Mouse (Mus musculus) thymus, adult 2 months (tissue): ENCODE measurements around the gene Hoxa4. TPM values are rescaled to one million over a fixed set of nuclear protein-coding genes. Genes with fewer than 3 reads are reported as not detected.

Experiments
- DNase-seq: peaks from one replicate; pipeline ENCODE4 v3.0.0; 2021
- H3K27ac ChIP-seq: fragments of 200-500 bp; 2 replicates; pipeline ENCODE4 v1.5.1; 2012; ENCODE audit warnings: low read length, control low read depth; ENCODE audit not compliant: control insufficient read depth, insufficient read depth
- H3K27me3 ChIP-seq: fragments of 200-500 bp; 2 replicates; pipeline ENCODE4 v1.6.1; 2012; ENCODE audit warnings: mild to moderate bottlenecking, low read length, moderate library complexity, mixed read lengths; ENCODE audit not compliant: control insufficient read depth, insufficient read depth
- H3K36me3 ChIP-seq: fragments of 200-500 bp; 2 replicates; pipeline ENCODE4 v1.6.1; 2012; ENCODE audit warnings: mild to moderate bottlenecking, low read length, moderate library complexity; ENCODE audit not compliant: control insufficient read depth, insufficient read depth
- H3K4me1 ChIP-seq: fragments of 200-500 bp; replicated peaks from 2 replicates; pipeline ENCODE4 v1.6.1; 2012; ENCODE audit warnings: low read length; ENCODE audit not compliant: control insufficient read depth, insufficient read depth
- H3K4me3 ChIP-seq: fragments of 200-500 bp; 2 replicates; pipeline ENCODE4 v1.5.1; 2012; ENCODE audit warnings: mild to moderate bottlenecking, low read length, control low read depth, moderate library complexity; ENCODE audit not compliant: control insufficient read depth, insufficient read depth
- CTCF ChIP-seq: fragments of 200-500 bp; IDR thresholded peaks from 2 replicates; pipeline ENCODE4 v1.5.1; 2012; ENCODE audit warnings: mild to moderate bottlenecking, control low read depth, low read length, moderate library complexity, borderline replicate concordance; ENCODE audit not compliant: control insufficient read depth, poor library complexity, insufficient read depth; ENCODE audit errors: extremely low read depth
- POLR2A ChIP-seq: fragments of 200-500 bp; IDR thresholded peaks from 2 replicates; pipeline ENCODE4 v1.6.1; 2012; ENCODE audit warnings: mild to moderate bottlenecking, low read length, control low read depth, moderate library complexity; ENCODE audit not compliant: control insufficient read depth, poor library complexity, insufficient read depth; ENCODE audit errors: extremely low read depth
- WGBS: fragments of 180-500 bp; shearing (Covaris S2); methylation state at CpG from one replicate; pipeline ENCODE4 v1.1.7; 2018; 5-methylcytosine and 5-hydroxymethylcytosine counted together
- polyA plus RNA-seq: library from polyadenylated mRNA; depleted of rRNA; stranded (reverse); fragments of >200 nt; gene quantifications from 2 replicates; pipeline ENCODE4 v1.2.3, GENCODE M21; 2012

The Hoxa4 gene
- polyA plus RNA-seq, 1 experiment: 1.5 TPM

DNA sequence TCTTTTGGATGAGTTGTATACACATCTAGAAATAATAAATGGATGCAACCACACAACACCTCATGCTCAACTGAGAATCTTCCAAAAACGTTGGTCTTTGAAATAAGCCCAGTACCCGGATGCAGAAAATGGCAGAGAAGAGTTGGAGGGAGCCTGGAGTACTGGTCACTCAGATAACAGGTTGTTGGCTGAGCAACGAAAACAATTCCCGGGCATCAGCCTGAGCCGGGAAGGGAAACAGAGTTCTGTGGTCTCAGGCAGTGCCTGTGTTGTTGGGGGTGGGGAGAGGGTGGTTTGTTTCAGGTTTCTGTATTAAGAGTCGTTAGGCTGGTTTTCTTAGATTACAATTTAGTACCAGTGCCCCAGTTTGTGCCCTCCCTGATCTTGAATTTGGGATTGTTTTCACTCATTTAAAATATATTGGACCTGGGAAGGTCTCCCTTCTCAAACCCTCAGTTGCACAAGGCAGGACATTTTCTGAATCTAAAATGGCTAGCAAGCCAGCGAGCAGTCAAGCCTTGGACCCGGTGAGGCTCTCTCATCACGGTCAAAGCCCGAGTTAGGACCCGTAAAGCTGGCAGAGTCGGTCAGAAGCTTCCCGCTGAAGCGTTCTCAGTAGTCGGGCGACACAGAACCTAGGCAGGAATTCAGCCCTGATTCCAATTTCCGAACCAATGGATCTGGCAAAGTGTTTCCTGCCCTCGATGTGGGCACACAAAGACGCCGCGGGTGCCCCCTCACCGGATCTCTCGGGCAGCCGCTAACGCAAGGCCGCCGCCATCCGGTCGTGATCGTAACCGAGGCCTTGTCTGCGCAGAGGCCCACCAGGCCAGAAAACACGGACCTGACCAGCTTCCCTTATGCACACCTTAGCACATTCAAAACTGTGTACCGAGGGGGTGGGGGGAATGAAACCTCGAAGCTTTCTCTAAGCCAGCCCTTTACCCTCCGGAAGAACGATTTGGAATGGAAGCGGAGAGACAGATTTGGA lies 37.2 kb upstream of the Hoxa4 start:
- no peak for TF ChIP-seq CTCF
- TF ChIP-seq POLR2A: no peak
- peaks cover 44% of the 10 kb centered on the region for H3K27me3 ChIP-seq
- H3K27ac ChIP-seq: no peak overlapping the region
- no peak for DNase-seq
- H3K4me3 ChIP-seq: no peak overlapping the region
- no peaks in the 10 kb centered on the region; the same call in 1 of the 2 replicates for H3K4me1 ChIP-seq
- 3% methylated on average over 38 of the region's 38 CpGs for WGBS
- no peaks in the 10 kb centered on the region for H3K36me3 ChIP-seq

DNA sequence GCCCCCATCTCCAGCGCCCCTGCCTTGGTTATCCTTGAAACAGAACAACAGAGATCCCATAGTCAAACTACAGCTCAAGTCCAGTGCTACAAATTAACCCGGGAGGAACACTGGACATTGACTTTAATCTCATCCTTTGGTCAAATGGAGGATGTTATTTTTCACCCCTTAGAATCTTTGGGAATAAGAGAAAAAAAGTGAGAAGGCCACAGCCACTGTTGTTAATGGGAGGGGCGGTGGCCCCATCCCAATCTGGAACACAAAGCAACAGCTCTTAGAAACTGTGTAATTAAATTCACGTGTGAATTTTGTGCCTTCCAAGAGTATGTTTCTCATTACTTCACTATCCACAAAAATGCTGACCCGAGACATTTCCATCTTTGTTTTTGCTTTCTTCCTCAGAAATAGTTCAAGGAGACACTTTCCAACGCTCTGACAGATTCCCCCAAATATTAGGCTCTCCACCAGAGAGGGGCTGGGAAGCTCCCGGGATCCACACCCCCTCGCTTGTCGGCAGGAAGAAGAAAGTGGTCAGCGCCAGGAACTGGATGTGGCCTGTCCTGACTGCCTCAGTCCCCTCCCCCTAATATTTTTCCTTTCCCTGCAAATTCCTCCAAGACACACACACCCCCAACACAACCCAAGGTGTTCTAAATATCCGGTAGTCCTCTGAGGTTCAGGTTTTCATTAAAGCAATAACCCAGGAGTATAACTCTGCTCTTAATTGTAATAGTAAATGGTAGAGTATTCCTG lies 36.1 kb upstream of the Hoxa4 start:
- TF ChIP-seq POLR2A: no peak
- 60% methylated on average over 11 of the region's 11 CpGs for WGBS
- peaks cover 42% of the 10 kb centered on the region for H3K27me3 ChIP-seq
- DNase-seq: no peak
- no peak overlapping the region for H3K27ac ChIP-seq
- H3K4me3 ChIP-seq: no peak overlapping the region
- H3K4me1 ChIP-seq: no peaks in the 10 kb centered on the region; the same call in 1 of the 2 replicates
- H3K36me3 ChIP-seq: no peaks in the 10 kb centered on the region

DNA sequence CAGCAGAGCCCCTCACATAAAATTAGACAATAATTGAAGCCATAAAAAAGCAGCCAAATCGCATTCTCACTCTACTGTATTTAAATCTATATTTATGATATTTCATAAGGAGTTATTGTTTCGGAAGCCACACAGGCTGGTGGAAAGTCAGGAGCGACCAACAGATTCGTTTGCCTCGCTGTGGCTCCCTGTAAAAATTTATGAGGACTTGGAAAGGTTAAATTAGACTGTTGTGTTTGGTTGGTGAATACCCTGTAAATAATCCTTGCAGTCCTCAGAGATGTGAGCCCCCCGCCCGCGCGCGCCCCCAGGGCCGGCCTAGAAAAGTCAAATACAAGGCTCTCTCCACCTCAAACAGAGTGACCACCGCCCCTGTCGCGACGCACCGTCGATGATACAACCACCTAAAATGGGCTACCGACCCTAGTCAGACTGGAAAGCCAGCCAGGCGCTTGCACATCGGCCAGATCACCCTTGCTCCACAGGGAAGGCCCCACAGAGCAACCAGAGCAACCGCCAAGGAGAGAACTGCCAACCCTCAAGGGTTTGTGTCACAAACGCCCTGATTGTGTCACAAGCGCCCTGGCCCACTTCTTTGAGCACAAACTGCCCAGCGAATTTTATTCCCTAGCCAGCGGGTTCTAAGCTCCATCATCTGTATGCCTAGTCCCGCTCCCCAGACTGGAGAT lies 35.2 kb upstream of the Hoxa4 start:
- Histone ChIP-seq H3K27me3 (peaks cover 38% of the 10 kb centered on the region), H3K36me3 (no peaks in the 10 kb centered on the region), H3K4me3 (no peak overlapping the region)

GRCm38 (mm10) chr6:52225612-52226568 lies 34.3 kb upstream of the Hoxa4 start:
- Histone ChIP-seq H3K36me3 (no peaks in the 10 kb centered on the region), H3K27me3 (peaks cover 38% of the 10 kb centered on the region), H3K27ac (no peak overlapping the region), H3K4me3 (no peak overlapping the region), H3K4me1 (peaks cover 2% of the 10 kb centered on the region; the same call in 1 of the 2 replicates)
- no peak for TF ChIP-seq POLR2A
- no peak for TF ChIP-seq CTCF
- WGBS: 1% methylated on average over 69 of the region's 69 CpGs
- DNase-seq: no peak

More for the DNA sequence above, 35.2 kb upstream of the Hoxa4 start:
- TF ChIP-seq POLR2A (no peak), CTCF (no peak)
- WGBS: 20% methylated on average over 26 of the region's 26 CpGs
- no peak for DNase-seq
- no peaks in the 10 kb centered on the region; the same call in 1 of the 2 replicates for H3K4me1 ChIP-seq
- no peak overlapping the region for H3K27ac ChIP-seq

- TF ChIP-seq POLR2A (no peak), CTCF (no peak)
- Histone ChIP-seq H3K4me3 (no peak overlapping the region), H3K36me3 (no peaks in the 10 kb centered on the region), H3K27me3 (peaks cover 35% of the 10 kb centered on the region), H3K4me1 (peaks cover 2% of the 10 kb centered on the region; the same call in 1 of the 2 replicates), H3K27ac (no peak overlapping the region)
- DNase-seq: no peak
- WGBS: under 1% methylated on average over 36 of the region's 36 CpGs
These were observed 33.5 kb upstream of the Hoxa4 start for GRCm38 (mm10) chr6:52224895-52225611.
